Mouse (Mus musculus) lung, postnatal 0 days (tissue): ENCODE measurements around the gene Mtf2. TPM values are rescaled to one million over a fixed set of nuclear protein-coding genes. Genes with fewer than 3 reads are reported as not detected.

Experiments used
- ATAC-seq: fragments of 200-750 bp; cut with Nextera tagmentation; 2 replicates; pipeline ENCODE4 v1.8.0; 2017; ENCODE audit warnings: moderate library complexity
- DNase-seq: peaks from one replicate; pipeline ENCODE4 v3.0.0-alpha.2; 2016; ENCODE audit warnings: low spot score
- H3K27ac ChIP-seq: fragments of 300-500 bp; sonication (generic); 2 replicates; pipeline ENCODE4 v1.5.1; 2014; ENCODE audit warnings: antibody characterized with exemption, mild to moderate bottlenecking, low read length, mixed read lengths
- H3K27me3 ChIP-seq: fragments of 300-500 bp; sonication (generic); replicated peaks from 2 replicates; pipeline ENCODE4 v1.6.1; 2014; ENCODE audit warnings: low read length, mixed read lengths; ENCODE audit not compliant: insufficient read depth
- H3K36me3 ChIP-seq: fragments of 300-500 bp; sonication (generic); 2 replicates; pipeline ENCODE4 v1.6.1; 2014; ENCODE audit warnings: low read length, mixed read lengths; ENCODE audit not compliant: insufficient read depth
- H3K4me1 ChIP-seq: fragments of 300-500 bp; sonication (generic); 2 replicates; pipeline ENCODE4 v1.6.1; 2014; ENCODE audit warnings: antibody characterized with exemption, low read depth, low read length, mixed read lengths; ENCODE audit not compliant: insufficient read depth
- H3K4me2 ChIP-seq: fragments of 300-500 bp; sonication (generic); replicated peaks from 2 replicates; pipeline ENCODE4 v1.6.1; 2014; ENCODE audit warnings: low read depth, mild to moderate bottlenecking, low read length, moderate library complexity, mixed read lengths
- H3K4me3 ChIP-seq: fragments of 300-500 bp; sonication (generic); 2 replicates; pipeline ENCODE4 v1.5.1; 2014; ENCODE audit warnings: low read depth, low read length
- H3K9ac ChIP-seq: fragments of 300-500 bp; sonication (generic); replicated peaks from 2 replicates; pipeline ENCODE4 v1.6.1; 2014; ENCODE audit warnings: low read depth, mild to moderate bottlenecking
- H3K9me3 ChIP-seq: fragments of 300-500 bp; sonication (generic); 2 replicates; pipeline ENCODE4 v1.6.1; 2016; ENCODE audit warnings: low read length, mixed read lengths
- CTCF ChIP-seq: IDR thresholded peaks from 2 replicates; pipeline ENCODE4 v1.5.1; 2016; ENCODE audit warnings: antibody characterized with exemption, mild to moderate bottlenecking
- EP300 ChIP-seq: IDR thresholded peaks from 2 replicates; pipeline ENCODE4 v1.6.1; 2016; ENCODE audit warnings: antibody characterized with exemption, mild to moderate bottlenecking, control low read depth
- WGBS: fragments of 180-500 bp; shearing (Covaris S2); extraction: QIAGEN DNeasy Blood & Tissue Kit; methylation state at CpG from one replicate; pipeline ENCODE4 v1.1.7; 2014; 5-methylcytosine and 5-hydroxymethylcytosine counted together
- polyA plus RNA-seq: library from polyadenylated mRNA; unstranded; fragments of >200 nt; fragmentation: Nextera tagmentation; extraction: Ambion mirVana; gene quantifications from 2 replicates; pipeline ENCODE4 v1.2.1, GENCODE M21; 2015

Mtf2 gene
- polyA plus RNA-seq, 1 experiment from 2014 or later: 47.5 TPM

DNA sequence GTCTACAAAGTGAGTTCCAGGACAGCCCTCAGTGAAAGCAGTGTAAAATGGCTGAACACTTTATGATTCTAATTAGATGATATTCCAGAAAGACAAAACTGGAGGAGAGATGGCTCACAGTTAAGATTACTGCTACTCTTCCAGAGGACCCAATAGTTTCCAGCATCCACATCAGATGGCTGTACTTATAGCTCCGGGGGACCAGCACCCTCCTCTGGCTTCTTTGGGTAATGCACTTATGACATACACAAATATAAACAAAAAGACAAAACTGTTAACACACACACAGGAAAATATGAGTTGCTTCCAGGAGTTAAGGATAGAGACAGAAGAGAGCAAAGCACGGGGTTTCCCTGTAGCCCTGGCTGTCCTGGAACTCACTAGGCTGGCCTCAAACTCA is 35.5 kb upstream of the Mtf2 start:
- Histone ChIP-seq H3K4me2 (no peak overlapping the region), H3K27me3 (no peaks in the 10 kb centered on the region), H3K27ac (no peak overlapping the region), H3K36me3 (no peaks in the 10 kb centered on the region), H3K4me1 (no peaks in the 10 kb centered on the region), H3K4me3 (no peak overlapping the region), H3K9ac (no peak overlapping the region), H3K9me3 (no peaks in the 10 kb centered on the region)
- 67% methylated on average over 2 of the region's 2 CpGs for WGBS
- DNase-seq (no peak), ATAC-seq (no peak)
- peak; percentile 50 for TF ChIP-seq CTCF
- no peak for TF ChIP-seq EP300

DNA sequence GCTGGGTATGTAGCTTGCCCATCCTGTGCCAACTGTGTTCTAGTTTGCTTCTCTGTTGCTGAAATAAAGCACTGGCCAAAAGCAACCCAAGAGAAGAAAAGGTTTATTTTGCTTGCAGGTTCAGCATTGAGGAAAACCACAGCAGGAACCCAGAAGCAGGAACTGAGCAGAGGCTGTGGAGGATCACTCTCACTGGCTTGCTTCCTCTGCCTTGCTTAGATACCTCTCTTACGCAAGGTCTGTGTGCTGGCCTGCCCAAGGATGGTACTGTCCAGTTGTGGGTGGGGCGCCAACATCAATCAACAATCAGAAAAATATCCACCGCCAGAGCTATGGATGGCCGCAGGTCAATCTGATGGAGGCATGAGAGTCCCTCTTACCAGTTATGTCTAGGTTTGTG is 34.2 kb upstream of the Mtf2 start:
- no peak overlapping the region for H3K4me2 ChIP-seq
- H3K4me3 ChIP-seq: no peak overlapping the region
- H3K27ac ChIP-seq: no peak overlapping the region
- no peaks in the 10 kb centered on the region for H3K27me3 ChIP-seq
- whole genome bisulfite sequencing: 86% methylated on average over 4 of the region's 4 CpGs
- H3K9ac ChIP-seq: no peak overlapping the region
- no peaks in the 10 kb centered on the region for H3K4me1 ChIP-seq
- ATAC-seq (no peak), DNase-seq (no peak)
- TF ChIP-seq EP300: no peak
- TF ChIP-seq CTCF: no peak
- H3K9me3 ChIP-seq: no peaks in the 10 kb centered on the region
- H3K36me3 ChIP-seq: no peaks in the 10 kb centered on the region

DNA sequence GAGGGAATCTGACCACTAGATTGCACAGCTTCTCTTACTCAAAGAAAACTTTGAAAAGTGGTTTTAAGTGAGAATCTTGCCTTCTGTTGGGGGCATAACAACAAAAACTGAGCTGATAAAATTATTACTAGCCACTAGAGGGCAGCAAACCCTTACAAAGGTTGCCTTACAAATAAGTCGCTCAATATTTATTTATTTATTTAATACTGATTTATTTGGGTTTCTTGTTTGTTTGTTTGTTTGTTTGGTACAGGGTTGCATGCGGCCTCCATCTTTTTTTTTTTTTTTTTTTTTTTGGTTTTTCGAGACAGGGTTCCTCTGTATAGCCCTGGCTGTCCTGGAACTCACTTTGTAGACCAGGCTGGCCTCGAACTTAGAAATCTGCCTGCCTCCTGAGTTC is 31.3 kb upstream of the Mtf2 start:
- 32% methylated on average over 4 of the region's 4 CpGs for WGBS

DNA sequence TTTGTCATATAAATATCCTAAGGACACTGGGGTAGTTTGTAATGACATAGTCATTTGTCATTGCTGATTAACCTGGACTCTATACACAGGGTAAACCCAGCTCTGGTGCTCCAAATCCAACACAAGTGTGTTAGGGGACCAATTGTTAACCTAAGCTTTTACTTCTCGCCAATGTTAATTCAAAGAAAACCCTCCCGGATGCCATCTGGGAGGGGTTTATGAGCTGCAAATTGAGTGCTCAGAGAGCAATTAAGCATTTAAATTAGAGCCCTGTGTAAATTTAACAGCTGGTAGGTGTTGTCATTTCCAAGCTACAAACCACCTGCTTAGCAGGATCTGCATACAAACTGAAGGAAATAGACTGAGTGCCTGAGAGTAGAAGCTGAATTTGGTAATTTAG is 30.0 kb upstream of the Mtf2 start:
- no peaks in the 10 kb centered on the region for H3K9me3 ChIP-seq
- DNase-seq: no peak
- no peaks in the 10 kb centered on the region for H3K4me1 ChIP-seq
- 22% methylated on average over 2 of the region's 2 CpGs for WGBS
- TF ChIP-seq CTCF: no peak
- no peak for TF ChIP-seq EP300
- H3K4me3 ChIP-seq: no peak overlapping the region
- H3K9ac ChIP-seq: no peak overlapping the region
- no peak for ATAC-seq
- H3K36me3 ChIP-seq: no peaks in the 10 kb centered on the region
- H3K27me3 ChIP-seq: no peaks in the 10 kb centered on the region
- no peak overlapping the region for H3K4me2 ChIP-seq
- no peak overlapping the region for H3K27ac ChIP-seq

More for the DNA sequence above, 31.3 kb upstream of the Mtf2 start:
- ATAC-seq (0 out of 2 replicates have a peak, but pooled peaks have one; percentile 4), DNase-seq (peak; percentile 85)
- TF ChIP-seq EP300 (no peak), CTCF (peak; percentile 67)
- Histone ChIP-seq H3K4me1 (no peaks in the 10 kb centered on the region), H3K27me3 (no peaks in the 10 kb centered on the region), H3K36me3 (no peaks in the 10 kb centered on the region), H3K27ac (no peak overlapping the region), H3K4me2 (no peak overlapping the region), H3K4me3 (no peak overlapping the region), H3K9ac (no peak overlapping the region), H3K9me3 (no peaks in the 10 kb centered on the region)

DNA sequence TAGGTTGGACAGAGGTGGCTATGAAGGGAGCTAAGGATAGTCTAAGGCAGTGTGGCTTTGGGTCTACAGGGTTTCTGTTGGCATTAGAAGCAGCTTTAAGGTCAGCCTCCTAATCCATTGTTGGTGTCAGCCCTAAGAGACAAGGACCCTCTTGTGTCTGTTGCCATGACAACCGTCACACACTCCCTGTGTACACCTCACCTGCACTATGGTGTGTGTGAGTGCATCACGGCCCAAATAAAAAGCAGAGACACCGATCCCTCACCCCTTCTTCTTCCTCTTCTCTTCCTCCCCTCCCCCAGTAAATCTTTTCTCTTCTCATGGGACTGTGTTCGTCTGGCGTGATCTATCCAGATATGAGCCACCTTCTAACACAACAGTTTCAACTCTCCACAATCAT is 23.4 kb upstream of the Mtf2 start:
- TF ChIP-seq CTCF (no peak), EP300 (no peak)
- Histone ChIP-seq H3K27me3 (no peaks in the 10 kb centered on the region), H3K4me2 (no peak overlapping the region), H3K4me1 (no peaks in the 10 kb centered on the region), H3K9ac (no peak overlapping the region), H3K9me3 (no peaks in the 10 kb centered on the region), H3K27ac (no peak overlapping the region), H3K4me3 (no peak overlapping the region), H3K36me3 (no peaks in the 10 kb centered on the region)
- ATAC-seq: no peak
- WGBS: 76% methylated on average over 5 of the region's 5 CpGs
- DNase-seq: no peak

DNA sequence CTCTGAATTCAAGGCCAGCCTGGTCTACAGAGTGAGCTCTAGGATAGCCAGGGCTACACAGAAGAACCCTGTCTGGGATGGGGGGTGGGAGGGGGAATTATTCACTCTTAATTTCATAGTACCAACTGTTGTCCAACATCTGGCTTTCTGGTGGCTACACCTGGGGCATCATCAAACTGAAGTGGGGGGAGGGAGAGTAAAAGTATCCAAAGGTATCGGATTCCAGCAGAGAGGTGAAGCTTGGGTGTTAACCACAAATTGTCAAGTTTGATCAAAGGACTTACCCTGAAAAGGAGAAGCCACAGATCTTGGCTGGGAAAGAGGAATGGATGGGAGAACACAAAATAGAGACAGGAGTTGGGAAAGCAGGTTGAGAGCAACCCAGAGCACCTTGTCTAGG is 21.6 kb upstream of the Mtf2 start:
- H3K9me3 ChIP-seq: no peaks in the 10 kb centered on the region
- DNase-seq: no peak

DNA sequence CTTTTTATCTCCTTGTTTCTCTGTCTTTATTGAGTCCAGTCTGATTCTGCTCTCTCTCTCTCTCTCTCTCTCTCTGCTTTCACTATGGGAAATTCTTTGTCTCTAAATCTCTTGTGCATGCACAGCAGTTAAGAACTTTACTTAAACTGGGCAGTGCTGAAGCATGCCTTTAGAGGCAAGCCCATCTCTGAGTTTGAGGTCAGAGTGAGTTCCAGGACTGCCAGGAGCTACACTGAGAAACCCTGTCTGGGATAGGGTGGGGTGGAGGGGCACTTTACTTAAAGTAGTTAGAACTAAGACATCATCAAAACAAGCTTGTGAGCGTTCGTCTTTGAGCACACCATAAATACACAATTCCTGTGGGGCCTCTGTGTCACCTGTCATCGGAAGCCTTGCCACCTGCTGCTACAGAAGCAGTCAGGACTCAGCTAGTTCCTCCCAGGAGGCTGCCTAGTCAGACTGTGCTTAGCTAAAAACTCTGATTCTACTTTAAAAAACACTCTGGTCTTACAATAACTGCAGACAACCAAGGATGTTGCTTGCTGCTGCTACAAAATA is 15.7 kb upstream of the Mtf2 start:
- 8% methylated on average over 3 of the region's 3 CpGs for WGBS
- Histone ChIP-seq H3K4me2 (no peak overlapping the region), H3K9ac (no peak overlapping the region), H3K27me3 (no peaks in the 10 kb centered on the region), H3K4me3 (no peak overlapping the region), H3K27ac (no peak overlapping the region), H3K4me1 (no peaks in the 10 kb centered on the region), H3K9me3 (no peaks in the 10 kb centered on the region), H3K36me3 (no peaks in the 10 kb centered on the region)
- ATAC-seq (no peak), DNase-seq (no peak)
- TF ChIP-seq EP300: no peak
- TF ChIP-seq CTCF: no peak

More for the DNA sequence above, 21.6 kb upstream of the Mtf2 start:
- H3K27me3 ChIP-seq: no peaks in the 10 kb centered on the region
- TF ChIP-seq CTCF (no peak), EP300 (no peak)
- no peak overlapping the region for H3K4me2 ChIP-seq
- H3K4me1 ChIP-seq: no peaks in the 10 kb centered on the region
- WGBS: 29% methylated on average over 1 of the region's 1 CpGs
- no peaks in the 10 kb centered on the region for H3K36me3 ChIP-seq
- no peak overlapping the region for H3K4me3 ChIP-seq
- H3K9ac ChIP-seq: no peak overlapping the region
- H3K27ac ChIP-seq: no peak overlapping the region
- ATAC-seq: no peak
